Mouse (Mus musculus): ENCODE results near the gene Prmt1.

DNA sequence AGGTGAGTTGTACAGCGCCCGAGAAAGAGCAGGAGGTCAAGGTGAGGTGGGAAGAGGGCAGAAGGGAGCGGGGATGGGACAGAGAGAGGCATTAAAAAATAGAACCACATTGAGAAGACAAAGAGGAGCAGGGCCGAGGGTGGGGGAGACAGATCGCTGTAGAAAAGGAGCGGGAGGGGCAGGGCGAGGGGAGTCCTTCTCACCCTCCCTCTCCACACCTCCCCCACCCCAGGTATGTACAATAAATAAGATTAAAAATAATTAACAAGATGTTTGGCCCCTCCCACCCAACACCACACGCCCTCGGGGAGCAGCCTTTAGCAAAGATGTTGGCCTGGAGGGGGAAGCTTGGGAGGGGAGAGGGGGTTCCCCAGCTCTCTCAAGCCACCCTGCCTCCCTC lies 41.4 kb upstream of the Prmt1 start:
- TF ChIP-seq CTCF (IDR thresholded peaks at IDR 0.05; ENCODE audit: borderline replicate concordance, extremely low read depth, insufficient read depth, insufficient read length) (no peak), POLR2A (IDR thresholded peaks at IDR 0.05; ENCODE audit: borderline replicate concordance, extremely low read depth, insufficient read depth, insufficient read length, poor library complexity, severe bottlenecking) (no peak)
